Mouse (Mus musculus) adipocyte (in vitro differentiated cells): ENCODE measurements around the gene Gm21679.
"Not testable (repeated sequence)": the region's sequence is repeated elsewhere in the genome, so short reads cannot be mapped to it uniquely, and the experiment has no call there.

ENCODE experiments used
- DNase-seq: peaks from one replicate; pipeline ENCODE4 v3.0.0-alpha.2; 2016; ENCODE audit warnings: low spot score

Gm21679 gene

GRCm38 (mm10) chrY:29683270-29683669 is at the start of gene Gm21679:
TSS of gene Gm21679 (minus strand) at chrY:29683370.
- DNase-seq, result not testable (repeated sequence)
